Mouse (Mus musculus) lung, adult 18-20 months (tissue): ENCODE data around the gene Med16.

Experiments used
- DNase-seq, 2 experiments: peaks; one replicate each; pipeline ENCODE4 v3.0.0; 2022; ENCODE audit warnings: mixed read lengths in 2 of 2

Med16 gene

GRCm38 (mm10) chr10:79858416-79859074 lies 50.2 kb downstream of the Med16 start:
- DNase-seq = peak in 1 of 2 experiments; percentile 63

GRCm38 (mm10) chr10:79857894-79858293 lies 50.8 kb downstream of the Med16 start:
- DNase-seq = no peak

DNA sequence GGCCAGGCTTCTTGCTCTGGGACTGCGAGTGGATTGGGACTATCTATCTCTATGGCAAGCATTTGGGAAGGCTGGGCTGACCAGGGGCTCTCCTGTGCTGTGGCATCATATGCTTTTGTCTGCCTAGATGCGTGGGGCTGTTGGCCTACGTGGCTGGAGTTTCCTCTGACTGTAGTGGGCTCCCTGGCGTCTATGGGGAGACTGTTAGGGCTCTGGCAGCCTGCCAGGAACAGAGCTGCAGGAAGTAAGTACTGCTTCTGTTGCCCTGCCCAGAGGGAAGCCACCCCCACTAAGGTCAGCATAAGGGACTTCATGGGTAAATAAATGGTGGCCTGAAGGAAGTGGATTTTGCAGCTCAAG lies 51.3 kb downstream of the Med16 start:
- DNase-seq = peak; percentile 83 to 89

DNA sequence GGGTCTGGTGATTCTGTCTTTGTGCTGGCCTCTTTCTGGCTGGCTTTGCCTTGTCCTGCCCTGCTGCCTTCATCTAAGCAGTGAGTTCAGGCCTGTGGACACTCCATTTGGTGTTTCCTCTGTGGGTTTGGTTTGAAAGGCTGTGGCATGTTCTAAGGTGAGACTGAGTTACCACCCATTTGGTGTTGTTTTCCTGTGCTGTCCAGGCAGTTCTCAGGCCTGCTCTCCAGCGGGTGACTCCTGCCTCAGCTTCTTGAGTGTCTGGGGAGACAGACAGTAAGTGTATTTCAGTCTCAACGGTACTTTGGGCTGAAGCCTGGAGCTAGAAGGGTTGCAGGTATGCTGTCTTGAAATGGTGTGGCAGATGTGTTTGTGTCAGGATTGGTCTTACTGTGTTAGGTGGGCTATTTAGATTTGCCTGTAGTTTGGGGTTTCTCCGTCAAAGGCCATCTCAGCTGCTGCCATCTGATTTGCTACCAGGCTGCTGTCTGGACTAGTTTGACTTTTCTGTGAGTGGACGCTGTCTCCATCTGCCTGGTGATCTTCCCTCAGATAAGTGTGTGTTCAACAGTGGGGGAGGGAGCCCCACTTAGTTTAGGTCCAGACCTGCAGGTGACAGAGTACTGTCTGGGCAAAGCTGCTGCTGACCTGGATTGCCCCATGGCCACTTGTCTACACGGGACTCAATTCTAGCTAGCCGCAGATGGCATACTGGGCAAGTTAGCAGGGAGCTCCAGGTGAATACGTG lies 51.8 kb downstream of the Med16 start:
- DNase-seq = no peak

DNA sequence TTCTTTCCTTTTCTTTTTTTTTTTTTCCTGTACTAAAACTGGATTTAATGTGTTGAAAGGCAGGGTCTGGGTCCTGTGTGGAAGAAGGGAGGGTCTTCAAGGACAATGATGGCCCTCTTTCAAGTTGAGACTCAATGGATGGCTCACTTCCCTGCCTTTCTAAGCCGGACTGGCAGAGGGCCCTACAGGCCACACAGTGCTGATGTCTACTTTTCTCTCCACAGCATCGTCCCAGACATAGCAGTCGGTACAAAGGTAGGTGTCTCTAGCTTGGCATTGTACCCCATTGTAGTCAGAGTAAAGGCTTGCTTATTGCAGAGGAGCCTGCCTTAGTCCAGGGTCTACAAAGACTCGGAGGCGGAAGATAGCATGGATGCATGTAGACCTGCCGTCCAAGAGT lies 52.4 kb downstream of the Med16 start:
- no peak for DNase-seq

DNA sequence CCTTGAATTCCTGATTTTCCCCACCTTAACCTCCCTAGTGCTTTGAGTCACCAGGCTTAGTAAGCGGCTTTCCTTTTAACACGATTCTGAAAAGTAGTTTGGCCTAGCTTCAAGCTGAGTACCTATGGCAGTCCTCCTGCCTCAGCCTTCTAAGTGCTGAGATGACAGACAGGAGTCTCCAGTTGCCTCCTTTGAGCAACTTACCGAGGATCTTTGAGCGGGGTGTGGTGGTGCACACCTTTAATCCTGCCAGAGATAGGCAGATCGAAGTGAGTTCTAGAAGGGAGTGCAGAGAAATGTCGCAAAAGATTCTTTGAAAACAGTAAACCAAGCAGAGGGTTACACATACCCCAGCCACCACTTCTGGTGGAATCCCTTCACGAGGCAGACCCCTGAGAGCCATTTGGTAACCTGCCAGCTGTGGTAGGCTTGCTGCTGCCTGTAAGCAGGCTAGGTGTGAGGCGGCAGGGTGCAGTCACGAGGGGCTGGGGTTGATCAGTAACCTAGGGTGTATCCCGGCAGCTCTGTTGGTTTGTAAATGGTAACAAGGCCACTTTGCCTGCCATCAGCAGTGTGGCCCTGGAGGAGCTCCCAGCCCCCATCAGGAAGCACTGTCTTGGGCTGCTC lies 53.1 kb downstream of the Med16 start:
- DNase-seq = peak; percentile 61 to 71

DNA sequence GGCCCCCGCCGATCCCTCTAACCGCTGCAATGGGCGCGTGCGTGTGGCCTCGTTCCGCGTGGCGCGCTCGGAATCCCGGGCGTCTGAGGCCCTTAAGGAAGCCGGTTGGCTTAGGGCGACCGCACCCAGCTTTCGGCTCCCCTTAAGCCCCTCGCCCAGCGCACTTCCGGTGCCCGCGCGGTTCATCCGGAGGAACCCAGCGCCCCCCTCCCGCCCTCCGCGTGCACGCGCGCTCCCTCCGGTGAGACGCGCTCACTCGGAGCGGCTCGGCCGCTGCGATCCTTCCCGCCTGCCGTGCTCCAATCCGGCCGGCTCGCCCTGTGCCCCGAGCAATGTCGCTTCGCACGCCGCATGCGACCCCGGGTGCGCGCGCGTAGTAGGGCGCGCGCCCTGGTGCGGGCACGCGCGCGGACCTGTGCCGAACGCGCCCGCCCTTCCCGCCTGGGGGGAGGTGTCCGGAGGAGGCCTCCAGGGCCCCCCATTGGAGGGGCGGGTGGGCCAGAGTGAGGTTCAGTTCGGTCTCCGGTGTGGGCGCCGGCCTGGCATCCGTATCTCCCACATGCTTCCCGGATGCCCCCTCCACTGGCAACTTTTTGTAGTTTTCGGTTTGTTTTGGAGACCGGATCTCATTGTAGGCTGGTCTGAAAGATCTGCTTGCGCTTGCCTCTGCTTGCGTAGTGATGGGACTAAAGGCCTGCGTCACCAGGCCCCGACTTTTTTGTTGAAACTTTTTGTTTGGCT lies 53.8 kb downstream of the Med16 start:
- peak; percentile 73 to 74 for DNase-seq

- DNase-seq = peak; percentile 99
These were observed 54.6 kb downstream of the Med16 start, which contains the start of gene Ptbp1 for GRCm38 (mm10) chr10:79853860-79854795. Ptbp1 (plus strand) TSS chr10:79854427.

DNA sequence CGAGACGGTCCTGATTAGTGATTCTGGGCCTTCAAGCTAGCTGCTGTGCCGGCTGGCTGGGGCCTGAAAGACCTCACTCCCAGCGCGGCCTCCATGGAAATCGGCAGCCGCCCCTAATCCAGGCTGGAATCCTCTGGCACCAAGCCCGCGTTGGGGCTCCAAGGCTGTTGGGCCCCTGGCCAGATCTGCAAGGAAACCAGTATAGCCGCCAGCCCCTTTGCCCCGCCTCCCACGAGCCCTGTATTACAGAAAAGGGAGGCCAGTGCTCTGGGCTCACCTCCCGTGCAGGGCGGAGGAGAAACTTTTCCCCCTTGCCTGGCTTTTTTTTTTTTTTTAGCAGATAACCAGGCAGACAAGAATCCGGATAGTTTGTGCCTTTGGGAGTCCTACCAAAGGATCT lies 55.3 kb downstream of the Med16 start:
- DNase-seq = peak; percentile 95 to 96

DNA sequence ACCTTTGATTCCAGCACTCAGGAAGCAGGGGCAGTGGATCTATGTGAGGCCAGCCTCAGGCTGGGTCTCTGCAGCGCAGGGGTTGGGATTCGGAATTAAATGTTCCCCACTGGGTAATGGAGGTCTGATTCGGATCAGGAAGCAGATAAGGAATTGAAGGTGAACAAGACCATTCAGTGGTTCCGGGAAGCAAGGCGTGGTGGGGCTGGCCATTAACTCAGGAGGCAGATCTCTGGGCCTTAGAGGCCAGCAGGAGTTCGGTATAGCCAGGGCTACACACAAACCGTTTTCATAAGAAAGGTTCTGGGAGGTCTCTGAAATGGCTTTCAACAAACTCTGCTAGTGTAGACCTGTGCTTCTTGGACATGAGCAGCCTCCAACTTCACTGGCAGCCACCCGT lies 55.9 kb downstream of the Med16 start:
- no peak for DNase-seq

DNA sequence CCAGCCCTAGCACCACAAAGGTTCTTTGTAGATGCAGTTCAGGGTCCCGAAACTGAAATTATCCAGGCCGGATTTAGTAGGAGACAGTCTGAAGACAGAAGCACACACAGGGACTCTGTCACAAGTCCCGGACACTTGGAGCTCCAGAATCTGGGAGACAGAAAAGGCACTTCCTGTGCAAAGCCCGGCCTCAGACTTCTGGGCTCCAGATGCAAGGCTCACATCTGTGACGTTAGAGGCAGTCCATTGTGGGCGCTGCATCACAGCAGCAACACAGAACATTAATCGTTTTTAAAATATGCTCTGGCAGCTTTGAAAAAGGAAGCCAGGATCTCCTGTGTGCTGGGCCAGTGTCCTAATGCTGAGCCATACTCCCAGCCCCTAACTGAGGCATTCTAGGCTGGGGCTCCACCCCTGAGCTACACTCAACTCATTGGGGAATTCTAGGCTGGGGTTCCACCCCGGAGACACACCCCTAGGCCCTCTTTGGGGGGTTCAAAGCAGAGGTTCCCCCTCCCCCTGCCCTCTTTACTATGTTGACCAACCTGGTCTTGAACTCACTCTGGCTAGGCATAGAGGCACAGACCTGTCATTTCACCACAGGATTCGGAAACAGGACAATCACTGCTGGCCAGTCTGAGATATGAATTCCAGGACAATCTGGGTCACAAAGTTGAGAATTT lies 56.5 kb downstream of the Med16 start:
- DNase-seq = peak; percentile 61 to 70

DNA sequence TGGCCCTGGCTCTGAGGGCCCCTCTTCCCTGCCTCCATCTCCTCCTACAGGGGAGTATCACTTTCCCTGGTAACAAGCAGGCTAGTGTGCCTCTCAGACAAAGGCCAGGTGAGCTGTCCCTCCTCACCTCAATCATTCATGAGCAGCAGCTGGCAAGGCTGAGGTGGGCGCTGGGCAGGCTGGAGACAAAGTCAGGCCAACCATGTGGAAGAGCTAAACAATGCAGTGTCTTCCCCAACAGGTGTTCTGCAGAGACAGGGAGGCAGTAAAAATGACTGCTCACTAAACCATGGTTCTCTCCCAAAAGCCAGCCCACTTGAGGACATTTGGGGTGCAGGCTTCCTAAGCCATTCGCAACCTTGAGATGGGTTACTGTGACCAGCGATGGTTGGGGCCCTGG lies 57.1 kb downstream of the Med16 start:
- no peak for DNase-seq

GRCm38 (mm10) chr10:79849941-79850628 lies 58.6 kb downstream of the Med16 start:
- no peak for DNase-seq

GRCm38 (mm10) chr10:79846553-79846952 lies 62.2 kb downstream of the Med16 start:
- no peak for DNase-seq
